Mouse (Mus musculus): ENCODE results near the gene Gm28043. TPM values are rescaled to one million over a fixed set of nuclear protein-coding genes. Genes with fewer than 3 reads are reported as not detected.

Gm28043 gene
- polyA plus RNA-seq, 1 experiment from 2014 or later = 1.1 TPM

DNA sequence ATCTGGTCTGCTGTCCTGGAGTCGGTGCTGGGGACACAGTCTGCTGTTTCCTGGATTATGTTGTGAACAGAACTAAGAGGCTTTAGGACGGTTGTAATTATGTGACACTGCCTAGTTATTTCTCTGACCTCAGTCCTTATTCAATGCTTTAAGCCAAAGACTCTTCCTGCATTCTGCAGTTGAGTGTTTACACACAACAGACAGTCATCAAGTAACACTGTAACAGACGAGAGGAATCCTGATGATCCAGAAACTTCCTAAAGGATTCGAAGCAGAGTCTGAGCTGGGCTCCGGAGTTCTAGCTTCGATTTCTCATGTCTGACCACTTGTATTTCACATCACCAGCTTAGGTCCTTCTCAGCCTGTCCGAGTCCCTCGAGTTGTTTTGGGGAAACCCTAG, 63.9 kb downstream of the Gm28043 start:
- H3K4me1 ChIP-seq (replicated peaks; ENCODE audit: control insufficient read depth, insufficient read depth) = no peaks in the 10 kb centered on the region
- no peaks in the 10 kb centered on the region for H3K9me3 ChIP-seq (ENCODE audit: control insufficient read depth, low read length)
- no peaks in the 10 kb centered on the region for H3K27me3 ChIP-seq (ENCODE audit: control insufficient read depth, insufficient read depth, low read length)
- 70% methylated on average over 8 of the region's 8 CpGs for WGBS
- H3K27ac ChIP-seq (replicated peaks) = no peak overlapping the region
- ATAC-seq (ENCODE audit: low FRiP score, low TSS enrichment) = no peak
- no peak overlapping the region for H3K9ac ChIP-seq (ENCODE audit: low read length)
- H3K36me3 ChIP-seq (ENCODE audit: control insufficient read depth, insufficient read depth, low read length) = peaks cover 19% of the 10 kb centered on the region
- no peak overlapping the region for H3K4me3 ChIP-seq (ENCODE audit: low read depth, low read length)
- no peak for DNase-seq (ENCODE audit: low spot score)
- no peak overlapping the region for H3K4me2 ChIP-seq (replicated peaks; ENCODE audit: low read depth)
- TF ChIP-seq EP300 (optimal IDR thresholded peaks at IDR 0.05) = no peak
- no peak for TF ChIP-seq CTCF (IDR thresholded peaks at IDR 0.05; ENCODE audit: low read depth)

GRCm38 (mm10) chr17:29679038-29679767, 64.5 kb downstream of the Gm28043 start:
- 84% methylated on average over 6 of the region's 6 CpGs for WGBS
- H3K4me2 ChIP-seq (replicated peaks; ENCODE audit: low read depth) = no peak overlapping the region

GRCm38 (mm10) chr17:29680174-29680573, 65.5 kb downstream of the Gm28043 start:
- DNase-seq (ENCODE audit: low spot score) = no peak
- Histone ChIP-seq H3K27ac (replicated peaks) (no peak overlapping the region), H3K27me3 (ENCODE audit: control insufficient read depth, insufficient read depth, low read length) (no peaks in the 10 kb centered on the region), H3K4me1 (replicated peaks; ENCODE audit: control insufficient read depth, insufficient read depth) (no peaks in the 10 kb centered on the region), H3K4me2 (replicated peaks; ENCODE audit: low read depth) (no peak overlapping the region), H3K9ac (ENCODE audit: low read length) (no peak overlapping the region), H3K36me3 (ENCODE audit: control insufficient read depth, insufficient read depth, low read length) (peaks cover 18% of the 10 kb centered on the region), H3K9me3 (ENCODE audit: control insufficient read depth, low read length) (no peaks in the 10 kb centered on the region), H3K4me3 (ENCODE audit: low read depth, low read length) (no peak overlapping the region)
- TF ChIP-seq CTCF (IDR thresholded peaks at IDR 0.05; ENCODE audit: low read depth) (no peak), EP300 (optimal IDR thresholded peaks at IDR 0.05) (no peak)
- WGBS = 55% methylated on average over 2 of the region's 2 CpGs
- ATAC-seq (ENCODE audit: low FRiP score, low TSS enrichment) = peak; percentile 38; the same call in 1 of the 2 replicates

More at GRCm38 (mm10) chr17:29679038-29679767, 64.5 kb downstream of the Gm28043 start:
- H3K9me3 ChIP-seq (ENCODE audit: control insufficient read depth, low read length) = no peaks in the 10 kb centered on the region
- peaks cover 19% of the 10 kb centered on the region for H3K36me3 ChIP-seq (ENCODE audit: control insufficient read depth, insufficient read depth, low read length)
- H3K9ac ChIP-seq (ENCODE audit: low read length) = no peak overlapping the region
- DNase-seq (ENCODE audit: low spot score) (no peak), ATAC-seq (ENCODE audit: low FRiP score, low TSS enrichment) (no peak)
- TF ChIP-seq EP300 (optimal IDR thresholded peaks at IDR 0.05) (no peak), CTCF (IDR thresholded peaks at IDR 0.05; ENCODE audit: low read depth) (no peak)
- no peaks in the 10 kb centered on the region for H3K27me3 ChIP-seq (ENCODE audit: control insufficient read depth, insufficient read depth, low read length)
- no peaks in the 10 kb centered on the region for H3K4me1 ChIP-seq (replicated peaks; ENCODE audit: control insufficient read depth, insufficient read depth)
- no peak overlapping the region for H3K4me3 ChIP-seq (ENCODE audit: low read depth, low read length)
- H3K27ac ChIP-seq (replicated peaks) = no peak overlapping the region

DNA sequence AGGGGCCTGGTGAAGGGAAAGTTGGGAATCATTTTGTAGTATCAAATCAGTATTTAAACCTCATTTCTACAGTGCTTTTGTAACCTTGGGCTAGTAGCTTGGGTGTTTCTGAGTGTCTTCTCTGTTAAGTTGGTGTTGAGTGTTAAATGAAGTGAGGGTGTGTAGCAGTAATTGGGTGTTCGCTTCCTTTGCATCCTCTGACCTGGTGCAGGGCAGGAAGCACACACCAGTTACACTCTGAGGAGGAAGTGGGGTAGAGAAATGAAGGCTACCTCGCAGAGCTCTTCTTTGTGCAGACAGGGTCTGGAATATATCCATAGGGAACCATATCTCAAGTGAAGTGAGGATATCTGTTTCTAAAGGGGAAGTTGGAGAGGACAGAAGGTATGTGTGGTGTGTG, 66.2 kb downstream of the Gm28043 start:
- H3K27ac ChIP-seq (replicated peaks) = no peak overlapping the region
- H3K4me3 ChIP-seq (ENCODE audit: low read depth, low read length) = no peak overlapping the region
- no peaks in the 10 kb centered on the region for H3K9me3 ChIP-seq (ENCODE audit: control insufficient read depth, low read length)
- ATAC-seq (ENCODE audit: low FRiP score, low TSS enrichment) (no peak), DNase-seq (ENCODE audit: low spot score) (no peak)
- no peak overlapping the region for H3K4me2 ChIP-seq (replicated peaks; ENCODE audit: low read depth)
- H3K27me3 ChIP-seq (ENCODE audit: control insufficient read depth, insufficient read depth, low read length) = no peaks in the 10 kb centered on the region
- no peaks in the 10 kb centered on the region for H3K4me1 ChIP-seq (replicated peaks; ENCODE audit: control insufficient read depth, insufficient read depth)
- 77% methylated on average over 2 of the region's 2 CpGs for WGBS
- no peak overlapping the region for H3K9ac ChIP-seq (ENCODE audit: low read length)
- peaks cover 17% of the 10 kb centered on the region for H3K36me3 ChIP-seq (ENCODE audit: control insufficient read depth, insufficient read depth, low read length)
- TF ChIP-seq CTCF (IDR thresholded peaks at IDR 0.05; ENCODE audit: low read depth) = no peak
- no peak for TF ChIP-seq EP300 (optimal IDR thresholded peaks at IDR 0.05)

DNA sequence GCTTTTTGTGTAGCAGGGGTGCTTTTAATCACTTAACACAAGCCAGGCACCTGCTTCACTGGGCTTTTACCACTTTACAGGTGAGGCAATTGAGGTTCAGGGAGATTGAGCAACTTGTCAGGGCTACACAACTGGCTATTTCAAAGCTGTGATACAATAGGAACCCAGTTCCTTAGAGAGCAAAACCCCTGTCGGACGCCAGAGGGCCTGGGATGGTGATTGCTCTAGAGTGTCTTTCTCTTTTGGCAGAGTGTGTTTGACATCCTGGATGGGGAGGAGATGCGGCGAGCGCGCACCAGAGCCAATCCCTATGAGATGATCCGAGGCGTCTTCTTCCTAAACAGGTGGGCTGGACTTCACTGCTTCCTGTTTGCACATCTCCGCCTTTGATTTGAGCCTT, 67.0 kb downstream of the Gm28043 start:
- Histone ChIP-seq H3K36me3 (ENCODE audit: control insufficient read depth, insufficient read depth, low read length) (peaks cover 23% of the 10 kb centered on the region), H3K4me3 (ENCODE audit: low read depth, low read length) (no peak overlapping the region), H3K4me2 (replicated peaks; ENCODE audit: low read depth) (no peak overlapping the region), H3K4me1 (replicated peaks; ENCODE audit: control insufficient read depth, insufficient read depth) (no peaks in the 10 kb centered on the region), H3K27ac (replicated peaks) (no peak overlapping the region), H3K9me3 (ENCODE audit: control insufficient read depth, low read length) (no peaks in the 10 kb centered on the region), H3K27me3 (ENCODE audit: control insufficient read depth, insufficient read depth, low read length) (no peaks in the 10 kb centered on the region), H3K9ac (ENCODE audit: low read length) (no peak overlapping the region)
- DNase-seq (ENCODE audit: low spot score) = no peak
- WGBS = 93% methylated on average over 9 of the region's 9 CpGs
- no peak for ATAC-seq (ENCODE audit: low FRiP score, low TSS enrichment)
- TF ChIP-seq CTCF (IDR thresholded peaks at IDR 0.05; ENCODE audit: low read depth) (no peak), EP300 (optimal IDR thresholded peaks at IDR 0.05) (no peak)

DNA sequence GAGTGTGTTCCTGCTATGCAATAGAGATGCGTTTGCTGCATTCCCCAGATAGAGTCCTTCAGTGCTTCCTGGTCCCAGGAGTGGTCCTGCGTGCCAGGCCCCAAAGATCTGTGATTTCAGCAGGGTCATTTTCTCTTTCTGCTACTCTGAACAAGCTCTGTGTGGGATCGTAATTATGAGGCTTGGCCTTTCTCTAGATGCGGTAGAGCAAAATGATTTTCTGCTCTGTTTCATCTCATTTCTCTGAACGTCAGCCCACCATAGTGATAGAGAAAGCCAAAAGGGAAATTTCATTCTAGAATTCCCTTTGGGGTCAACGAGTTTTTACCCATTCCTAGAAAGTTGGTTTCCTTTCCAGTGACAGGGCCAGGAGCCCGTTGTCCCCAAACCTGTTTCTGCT, 67.6 kb downstream of the Gm28043 start:
- H3K36me3 ChIP-seq (ENCODE audit: control insufficient read depth, insufficient read depth, low read length) = peaks cover 26% of the 10 kb centered on the region
- H3K4me2 ChIP-seq (replicated peaks; ENCODE audit: low read depth) = no peak overlapping the region
- H3K27ac ChIP-seq (replicated peaks) = no peak overlapping the region
- DNase-seq (ENCODE audit: low spot score) (no peak), ATAC-seq (ENCODE audit: low FRiP score, low TSS enrichment) (no peak)
- H3K27me3 ChIP-seq (ENCODE audit: control insufficient read depth, insufficient read depth, low read length) = no peaks in the 10 kb centered on the region
- no peak overlapping the region for H3K4me3 ChIP-seq (ENCODE audit: low read depth, low read length)
- H3K9ac ChIP-seq (ENCODE audit: low read length) = no peak overlapping the region
- H3K4me1 ChIP-seq (replicated peaks; ENCODE audit: control insufficient read depth, insufficient read depth) = no peaks in the 10 kb centered on the region
- WGBS = 87% methylated on average over 7 of the region's 7 CpGs
- no peaks in the 10 kb centered on the region for H3K9me3 ChIP-seq (ENCODE audit: control insufficient read depth, low read length)
- TF ChIP-seq CTCF (IDR thresholded peaks at IDR 0.05; ENCODE audit: low read depth) (no peak), EP300 (optimal IDR thresholded peaks at IDR 0.05) (no peak)

All from stomach, postnatal 0 days (tissue).